In the genomic region with DNA sequence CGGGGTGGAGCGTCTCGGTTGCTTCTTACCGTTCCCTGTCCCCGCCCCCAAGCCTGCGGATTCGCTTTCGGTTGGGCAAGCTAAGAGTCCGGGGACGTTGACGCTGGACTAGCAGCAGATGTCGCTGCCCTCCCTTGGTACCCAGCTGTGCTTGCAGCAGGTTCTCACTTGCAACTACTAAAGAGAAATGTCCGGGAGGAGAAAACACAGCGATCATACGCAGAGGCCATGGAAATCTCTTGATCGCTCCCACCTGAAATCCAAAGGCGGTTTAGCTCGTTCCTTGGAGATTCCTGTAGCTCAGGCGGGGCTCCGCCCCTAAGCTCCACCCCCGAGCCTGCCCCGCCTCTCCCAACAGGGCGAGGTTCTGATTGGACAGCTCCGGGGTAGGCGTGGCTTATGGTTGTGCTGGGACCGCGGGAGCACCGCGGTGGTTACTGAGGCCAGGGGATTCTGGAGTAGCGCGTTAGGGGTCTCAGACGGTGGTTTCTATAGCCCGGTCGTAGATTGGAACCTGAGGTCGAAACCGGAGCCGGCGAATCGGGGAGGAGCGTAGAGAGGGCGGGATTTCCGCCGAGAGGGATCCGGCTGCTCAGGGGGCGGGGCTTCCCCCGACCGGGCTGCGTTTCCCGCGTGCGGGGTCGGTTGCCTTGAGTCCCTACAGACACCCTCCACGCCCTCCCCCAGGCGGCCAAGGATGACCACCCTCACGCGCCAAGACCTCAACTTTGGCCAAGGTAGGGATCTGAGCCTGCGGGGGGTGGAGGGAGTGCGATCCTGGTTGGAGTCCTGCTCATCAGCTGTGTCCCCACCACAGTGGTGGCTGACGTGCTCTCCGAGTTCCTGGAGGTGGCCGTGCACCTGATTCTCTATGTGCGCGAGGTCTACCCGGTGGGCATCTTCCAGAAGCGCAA, we compare ENCODE assay signal across 8 mouse cellular contexts. TPM values are rescaled to one million over a fixed set of nuclear protein-coding genes. Genes with fewer than 3 reads are reported as not detected.
DNase-seq lines count a peak whose midpoint lies in the region; ATAC-seq lines count a peak whose summit lies in the region.

No protein-coding gene starts in this region.

- peak; percentile 95 for ATAC-seq in forebrain, embryonic 11.5 days (replicated peaks; ENCODE audit: low FRiP score)
- ATAC-seq in heart, embryonic 16.5 days (replicated peaks; ENCODE audit: extremely low read depth, insufficient read depth, low FRiP score): peak; percentile 93
- peak; percentile 90 for ATAC-seq in liver, embryonic 15.5 days (ENCODE audit: insufficient read depth)
- peak; percentile 94 for ATAC-seq in neural tube, embryonic 12.5 days (ENCODE audit: low FRiP score, low read depth)

- no peaks in the 10 kb centered on the region for H3K36me3 ChIP-seq in forebrain, embryonic 11.5 days (ENCODE audit: control insufficient read depth, insufficient read depth, low read length)
- H3K36me3 ChIP-seq in heart, embryonic 16.5 days (ENCODE audit: control insufficient read depth, insufficient read depth): peaks cover 3% of the 10 kb centered on the region
- 0 out of 2 replicates have a peak, but pooled peaks cover 2% of the 10 kb centered on the region for H3K36me3 ChIP-seq in liver, embryonic 15.5 days (replicated peaks)
- peaks cover 13% of the 10 kb centered on the region for H3K36me3 ChIP-seq in neural tube, embryonic 12.5 days

- under 1% methylated on average over 65 of the region's 65 CpGs for WGBS in forebrain, embryonic 11.5 days
- under 1% methylated on average over 65 of the region's 65 CpGs for WGBS in heart, embryonic 16.5 days
- WGBS in liver, embryonic 15.5 days (ENCODE audit: insufficient replicate concordance): under 1% methylated on average over 65 of the region's 65 CpGs
- under 1% methylated on average over 65 of the region's 65 CpGs for WGBS in neural tube, embryonic 12.5 days

- peak; percentile 89 to 96 for DNase-seq in CD8-positive naive resting alpha-beta T cell, adult 2 months (ENCODE audit: low read depth in 2 of 2, low spot score in 2 of 2)
- DNase-seq in c-Kit-positive CD71-negative TER-119-negative erythroid progenitor cells, embryonic 14.5 days (ENCODE audit: low read depth): peak; percentile 94
- DNase-seq in forebrain, embryonic 11.5 days (ENCODE audit: low spot score): peak; percentile 96
- DNase-seq in kidney, postnatal 36 days: peak; percentile 96 to 98
- peak; percentile 84 for DNase-seq in telencephalon, adult 2 months (ENCODE audit: low read depth, low spot score)

- H3K4me3 ChIP-seq in forebrain, embryonic 11.5 days (ENCODE audit: low read depth, low read length): peak overlapping the region; percentile 63
- peak overlapping the region; percentile 80 for H3K4me3 ChIP-seq in heart, embryonic 16.5 days (ENCODE audit: low read length)
- peak overlapping the region; percentile 75 for H3K4me3 ChIP-seq in liver, embryonic 15.5 days (replicated peaks)
- peak overlapping the region; percentile 59 for H3K4me3 ChIP-seq in neural tube, embryonic 12.5 days

- H3K4me1 ChIP-seq in forebrain, embryonic 11.5 days (replicated peaks; ENCODE audit: control insufficient read depth, insufficient read depth, low read length): peaks cover 2% of the 10 kb centered on the region; the same call in 1 of the 2 replicates
- peaks cover 9% of the 10 kb centered on the region for H3K4me1 ChIP-seq in heart, embryonic 16.5 days (ENCODE audit: control insufficient read depth, insufficient read depth, low read length)
- peaks cover 18% of the 10 kb centered on the region for H3K4me1 ChIP-seq in liver, embryonic 15.5 days (replicated peaks)
- H3K4me1 ChIP-seq in neural tube, embryonic 12.5 days: peaks cover 15% of the 10 kb centered on the region

- H3K9ac ChIP-seq in forebrain, embryonic 11.5 days (ENCODE audit: low read length): peak overlapping the region; percentile 67
- H3K9ac ChIP-seq in heart, embryonic 16.5 days (ENCODE audit: low read length): peak overlapping the region; percentile 84
- peak overlapping the region; percentile 72 for H3K9ac ChIP-seq in liver, embryonic 15.5 days
- peak overlapping the region; percentile 68 for H3K9ac ChIP-seq in neural tube, embryonic 12.5 days

- H3K27me3 ChIP-seq in forebrain, embryonic 11.5 days (ENCODE audit: control insufficient read depth, insufficient read depth, low read length): peaks cover 4% of the 10 kb centered on the region; the same call in 1 of the 2 replicates
- H3K27me3 ChIP-seq in heart, embryonic 16.5 days (ENCODE audit: control insufficient read depth, insufficient read depth, low read length): peaks cover 15% of the 10 kb centered on the region
- H3K27me3 ChIP-seq in liver, embryonic 15.5 days: peaks cover 32% of the 10 kb centered on the region
- H3K27me3 ChIP-seq in neural tube, embryonic 12.5 days (replicated peaks): no peaks in the 10 kb centered on the region

- H3K27ac ChIP-seq in forebrain, embryonic 11.5 days (ENCODE audit: low read depth, low read length): peak overlapping the region; percentile 81
- H3K27ac ChIP-seq in heart, embryonic 16.5 days (ENCODE audit: low read length): peak overlapping the region; percentile 79
- H3K27ac ChIP-seq in liver, embryonic 15.5 days (replicated peaks): peak overlapping the region; percentile 82
- H3K27ac ChIP-seq in neural tube, embryonic 12.5 days: peak overlapping the region; percentile 67

- peak overlapping the region; percentile 72 for H3K4me2 ChIP-seq in forebrain, embryonic 11.5 days (ENCODE audit: low read depth, low read length, severe bottlenecking)
- peak overlapping the region; percentile 96 for H3K4me2 ChIP-seq in heart, embryonic 16.5 days (ENCODE audit: low read depth, low read length)
- H3K4me2 ChIP-seq in liver, embryonic 15.5 days: peak overlapping the region; percentile 100
- peak overlapping the region; percentile 88 for H3K4me2 ChIP-seq in neural tube, embryonic 12.5 days (replicated peaks)

- H3K9me3 ChIP-seq in forebrain, embryonic 11.5 days (ENCODE audit: control insufficient read depth, low read length): no peaks in the 10 kb centered on the region
- no peaks in the 10 kb centered on the region for H3K9me3 ChIP-seq in heart, embryonic 16.5 days (replicated peaks; ENCODE audit: control insufficient read depth, low read length)
- no peaks in the 10 kb centered on the region for H3K9me3 ChIP-seq in liver, embryonic 15.5 days (replicated peaks)
- H3K9me3 ChIP-seq in neural tube, embryonic 12.5 days: no peaks in the 10 kb centered on the region

RNA-seq across cellular contexts. Expression of a gene that starts 9.9 kb away (rescaled TPM):
- polyA plus RNA-seq in forebrain, embryonic 11.5 days (2014; fragmentation: Nextera tagmentation; extraction: Ambion mirVana): 3.8 and 5.0 TPM in 2 replicates
- 0.02 TPM in 1 of 2 replicates, not detected in the other for polyA plus RNA-seq in heart, embryonic 16.5 days (2015; fragmentation: Nextera tagmentation; extraction: Ambion mirVana)
- 0.07 and 0.10 TPM in 2 replicates for polyA plus RNA-seq in liver, embryonic 15.5 days (2015; fragmentation: Nextera tagmentation; extraction: Ambion mirVana)
- 11.8 and 12.4 TPM in 2 replicates for polyA plus RNA-seq in neural tube, embryonic 12.5 days (2016; fragmentation: Nextera tagmentation; extraction: Ambion mirVana)

RNA-seq across cellular contexts. Expression of a gene that starts 10.2 kb away (rescaled TPM):
- 68.5 and 75.0 TPM in 2 replicates for polyA plus RNA-seq in forebrain, embryonic 11.5 days (2014; fragmentation: Nextera tagmentation; extraction: Ambion mirVana)
- 35.5 and 36.0 TPM in 2 replicates for polyA plus RNA-seq in heart, embryonic 16.5 days (2015; fragmentation: Nextera tagmentation; extraction: Ambion mirVana)
- polyA plus RNA-seq in liver, embryonic 15.5 days (2015; fragmentation: Nextera tagmentation; extraction: Ambion mirVana): 12.9 and 13.2 TPM in 2 replicates
- polyA plus RNA-seq in neural tube, embryonic 12.5 days (2016; fragmentation: Nextera tagmentation; extraction: Ambion mirVana): 89.3 and 90.6 TPM in 2 replicates

RNA-seq across cellular contexts. Expression of a gene that starts 11.6 kb away (rescaled TPM):
- polyA plus RNA-seq in forebrain, embryonic 11.5 days (2014; fragmentation: Nextera tagmentation; extraction: Ambion mirVana): 10.2 and 13.6 TPM in 2 replicates
- polyA plus RNA-seq in heart, embryonic 16.5 days (2015; fragmentation: Nextera tagmentation; extraction: Ambion mirVana): 21.7 and 24.4 TPM in 2 replicates
- polyA plus RNA-seq in liver, embryonic 15.5 days (2015; fragmentation: Nextera tagmentation; extraction: Ambion mirVana): 11.0 and 11.9 TPM in 2 replicates
- 13.9 and 16.1 TPM in 2 replicates for polyA plus RNA-seq in neural tube, embryonic 12.5 days (2016; fragmentation: Nextera tagmentation; extraction: Ambion mirVana)

RNA-seq across cellular contexts. Expression of a gene that starts 19.9 kb away (rescaled TPM):
- polyA plus RNA-seq in forebrain, embryonic 11.5 days (2014; fragmentation: Nextera tagmentation; extraction: Ambion mirVana): 44.9 and 45.0 TPM in 2 replicates
- polyA plus RNA-seq in heart, embryonic 16.5 days (2015; fragmentation: Nextera tagmentation; extraction: Ambion mirVana): 32.4 and 33.8 TPM in 2 replicates
- 0.51 and 0.54 TPM in 2 replicates for polyA plus RNA-seq in liver, embryonic 15.5 days (2015; fragmentation: Nextera tagmentation; extraction: Ambion mirVana)
- 79.5 and 82.3 TPM in 2 replicates for polyA plus RNA-seq in neural tube, embryonic 12.5 days (2016; fragmentation: Nextera tagmentation; extraction: Ambion mirVana)

RNA-seq across cellular contexts. Expression of a gene that starts 20.1 kb away (rescaled TPM):
- 0.87 and 0.91 TPM in 2 replicates for polyA plus RNA-seq in forebrain, embryonic 11.5 days (2014; fragmentation: Nextera tagmentation; extraction: Ambion mirVana)
- polyA plus RNA-seq in heart, embryonic 16.5 days (2015; fragmentation: Nextera tagmentation; extraction: Ambion mirVana): 0.60 and 1.0 TPM in 2 replicates
- polyA plus RNA-seq in liver, embryonic 15.5 days (2015; fragmentation: Nextera tagmentation; extraction: Ambion mirVana): 0.28 TPM in 1 of 2 replicates, not detected in the other
- 2.7 and 4.0 TPM in 2 replicates for polyA plus RNA-seq in neural tube, embryonic 12.5 days (2016; fragmentation: Nextera tagmentation; extraction: Ambion mirVana)

Comparison
In these comparisons a context has a peak if more than half of its experiments do, and no peak if none do; other contexts are left out.
1. Peak in every context shown above with its lines: DNase-seq, ATAC-seq, H3K4me3 ChIP-seq and H3K27ac ChIP-seq.